Mouse (Mus musculus): ENCODE results near the gene Slc10a1. TPM values are rescaled to one million over a fixed set of nuclear protein-coding genes. Genes with fewer than 3 reads are reported as not detected.
A peak's percentile ranks its signal among the peaks of the same experiment; 100 is the strongest.

Gene Slc10a1
- total and polyA plus RNA-seq, 3 experiments, result 0.12 to 0.18 TPM; not detected in 1

DNA sequence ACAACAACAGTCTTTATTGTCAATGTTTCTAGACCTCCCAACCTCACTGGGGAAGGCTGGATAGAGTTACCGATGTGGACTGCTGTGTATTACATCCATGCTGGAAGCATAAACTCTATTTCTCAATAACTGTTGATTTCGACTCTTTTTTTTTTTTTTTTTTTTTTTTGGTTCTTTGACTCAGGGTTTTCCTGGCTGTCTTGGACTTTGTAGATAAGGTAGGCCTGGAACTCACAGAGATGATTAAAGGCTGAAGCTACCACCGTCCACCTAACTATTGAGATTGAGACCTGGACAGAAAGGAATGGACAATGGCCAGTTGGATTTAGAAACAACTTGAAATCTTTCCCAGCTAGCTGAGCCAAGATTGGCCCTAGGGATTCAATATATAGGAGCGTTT is 24.3 kb downstream of the Slc10a1 start:
- TF ChIP-seq MXI1 (IDR thresholded peaks at IDR 0.05; ENCODE audit: low read depth, low read length), result no peak
- peak in 1 of 2 experiments; percentile 25; a peak in 1 of 4 replicates for TF ChIP-seq EP300 (IDR thresholded peaks at IDR 0.05; ENCODE audit: low read depth in 1 of 2, low read length in 2 of 2)
- TF ChIP-seq ZNF384 (IDR thresholded peaks at IDR 0.05; ENCODE audit: low read depth, low read length), result peak; percentile 91
- no peak for TF ChIP-seq KAT2A (conservative IDR thresholded peaks at IDR 0.05; ENCODE audit: low read depth, low read length)
- no peak for TF ChIP-seq NELFE (IDR thresholded peaks at IDR 0.05; ENCODE audit: low read depth, low read length)
- TF ChIP-seq MEF2A (IDR thresholded peaks at IDR 0.05; ENCODE audit: extremely low read depth, insufficient replicate concordance, low read depth, low read length, poor library complexity, severe bottlenecking), result no peak
- peaks cover 9 to 23% of the 10 kb centered on the region in 2 experiments for H3K4me1 ChIP-seq (ENCODE audit: control insufficient read depth in 1 of 2, insufficient read depth in 2 of 2, low read length in 2 of 2)
- DNase-seq (ENCODE audit: low read depth, low spot score), result peak; percentile 38
- H3K36me3 ChIP-seq (ENCODE audit: control insufficient read depth in 1 of 2, insufficient read depth in 2 of 2, low read length in 2 of 2), result peaks cover 26 to 45% of the 10 kb centered on the region in 2 experiments
- H3K9ac ChIP-seq (ENCODE audit: control insufficient read depth, low read depth, low read length, poor library complexity, severe bottlenecking), result peak overlapping the region; percentile 23; the same call in 1 of the 2 replicates
- no peaks in the 10 kb centered on the region for H3K9me3 ChIP-seq (replicated peaks; ENCODE audit: insufficient read depth, low read length)
- H3K27ac ChIP-seq (ENCODE audit: control insufficient read depth, low read depth, low read length), result peak overlapping the region; percentile 96
- no peaks in the 10 kb centered on the region for H3K27me3 ChIP-seq (ENCODE audit: control insufficient read depth in 1 of 2, insufficient read depth in 2 of 2, low read length in 2 of 2)
- H3K4me3 ChIP-seq (ENCODE audit: control insufficient read depth in 1 of 2, insufficient read depth in 1 of 2, low read depth in 2 of 2, low read length in 2 of 2), result peak overlapping the region in 1 of 2 experiments; percentile 65; a peak in 3 of 4 replicates
- peaks cover 30% of the 10 kb centered on the region for H3K79me2 ChIP-seq (ENCODE audit: control insufficient read depth, insufficient read depth, low read length, poor library complexity)

DNA sequence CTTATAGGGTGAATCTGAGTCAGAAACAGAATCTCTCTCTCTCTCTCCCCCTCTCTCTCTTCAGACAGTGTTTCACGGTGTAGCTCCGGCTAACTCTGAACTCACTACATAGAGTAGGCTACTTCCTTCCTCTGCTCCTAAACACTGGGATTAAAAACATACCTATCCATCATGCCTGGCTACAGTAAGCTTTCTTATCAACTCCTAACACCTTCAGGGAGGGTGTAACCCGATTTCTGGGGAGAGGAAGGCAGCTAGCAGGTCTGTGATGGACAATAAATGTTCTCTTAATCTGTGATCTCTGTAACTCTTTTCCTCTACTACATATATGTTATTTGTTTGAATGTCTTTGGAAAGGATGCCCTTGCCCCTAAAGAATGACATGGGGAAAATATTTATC is 25.1 kb downstream of the Slc10a1 start:
- H3K9ac ChIP-seq (ENCODE audit: control insufficient read depth, low read depth, low read length, poor library complexity, severe bottlenecking), result no peak overlapping the region
- H3K4me1 ChIP-seq (ENCODE audit: control insufficient read depth in 1 of 2, insufficient read depth in 2 of 2, low read length in 2 of 2), result peaks cover 12 to 27% of the 10 kb centered on the region in 2 experiments

DNA sequence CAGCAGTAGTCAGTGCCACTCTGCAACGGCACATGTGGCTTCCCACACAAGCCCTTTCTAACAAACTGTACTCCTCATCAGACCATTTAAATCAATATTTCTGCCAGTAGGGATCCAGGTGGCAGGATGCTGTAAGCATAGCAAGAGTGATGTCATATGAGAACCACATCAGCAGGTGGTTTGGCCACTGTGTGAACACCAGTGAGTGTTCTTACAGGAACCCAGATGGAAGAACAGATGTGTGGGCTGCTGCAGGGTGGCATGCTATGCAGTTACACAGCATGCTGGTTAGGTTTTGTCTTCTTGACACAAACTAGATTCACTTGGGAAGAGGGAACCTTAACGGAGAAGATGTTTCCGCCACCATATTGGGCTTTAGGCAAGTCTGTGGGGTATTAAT is 26.6 kb downstream of the Slc10a1 start:
- Histone ChIP-seq H3K9ac (ENCODE audit: control insufficient read depth, low read depth, low read length, poor library complexity, severe bottlenecking) (no peak overlapping the region), H3K36me3 (ENCODE audit: control insufficient read depth in 1 of 2, insufficient read depth in 2 of 2, low read length in 2 of 2) (peaks cover 5 to 32% of the 10 kb centered on the region in 2 experiments), H3K4me3 (ENCODE audit: control insufficient read depth in 1 of 2, insufficient read depth in 1 of 2, low read depth in 2 of 2, low read length in 2 of 2) (no peak overlapping the region), H3K79me2 (ENCODE audit: control insufficient read depth, insufficient read depth, low read length, poor library complexity) (peaks cover 14% of the 10 kb centered on the region), H3K9me3 (replicated peaks; ENCODE audit: insufficient read depth, low read length) (no peaks in the 10 kb centered on the region), H3K27ac (ENCODE audit: control insufficient read depth, low read depth, low read length) (no peak overlapping the region), H3K4me1 (ENCODE audit: control insufficient read depth in 1 of 2, insufficient read depth in 2 of 2, low read length in 2 of 2) (peaks cover 19 to 25% of the 10 kb centered on the region in 2 experiments), H3K27me3 (ENCODE audit: control insufficient read depth in 1 of 2, insufficient read depth in 2 of 2, low read length in 2 of 2) (no peaks in the 10 kb centered on the region)
- TF ChIP-seq E2F4 (IDR thresholded peaks at IDR 0.05; ENCODE audit: borderline replicate concordance, low read depth, low read length) (no peak), KAT2A (conservative IDR thresholded peaks at IDR 0.05; ENCODE audit: low read depth, low read length) (no peak), BHLHE40 (IDR thresholded peaks at IDR 0.05; ENCODE audit: borderline replicate concordance, low read depth, low read length) (no peak), USF1 (IDR thresholded peaks at IDR 0.05; ENCODE audit: low read depth, low read length) (no peak), ZNF384 (IDR thresholded peaks at IDR 0.05; ENCODE audit: low read depth, low read length) (no peak), RCOR1 (IDR thresholded peaks at IDR 0.05; ENCODE audit: low read depth, low read length) (no peak), JUND (IDR thresholded peaks at IDR 0.05; ENCODE audit: low read depth, low read length) (no peak), POLR2A (IDR thresholded peaks at IDR 0.05; ENCODE audit: control insufficient read depth in 1 of 2, insufficient read depth in 1 of 2, low read depth in 1 of 2, low read length in 2 of 2, poor library complexity in 1 of 2) (no peak), NELFE (IDR thresholded peaks at IDR 0.05; ENCODE audit: low read depth, low read length) (no peak), RAD21 (IDR thresholded peaks at IDR 0.05; ENCODE audit: low read depth, low read length) (no peak), ZKSCAN1 (IDR thresholded peaks at IDR 0.05; ENCODE audit: low read depth, low read length) (no peak), ZMIZ1 (IDR thresholded peaks at IDR 0.05; ENCODE audit: low read depth, low read length) (no peak)
- DNase-seq (ENCODE audit: low read depth, low spot score), result no peak

More for the DNA sequence above, 25.1 kb downstream of the Slc10a1 start:
- H3K27me3 ChIP-seq (ENCODE audit: control insufficient read depth in 1 of 2, insufficient read depth in 2 of 2, low read length in 2 of 2), result no peaks in the 10 kb centered on the region
- no peaks in the 10 kb centered on the region for H3K9me3 ChIP-seq (replicated peaks; ENCODE audit: insufficient read depth, low read length)
- peaks cover 18 to 45% of the 10 kb centered on the region in 2 experiments for H3K36me3 ChIP-seq (ENCODE audit: control insufficient read depth in 1 of 2, insufficient read depth in 2 of 2, low read length in 2 of 2)
- H3K4me3 ChIP-seq (ENCODE audit: control insufficient read depth in 1 of 2, insufficient read depth in 1 of 2, low read depth in 2 of 2, low read length in 2 of 2), result no peak overlapping the region
- peak overlapping the region; percentile 96 for H3K27ac ChIP-seq (ENCODE audit: control insufficient read depth, low read depth, low read length)
- TF ChIP-seq CTCF (IDR thresholded peaks at IDR 0.05 in 2 of 3, conservative IDR thresholded peaks at IDR 0.05 in 1 of 3; ENCODE audit: control insufficient read depth in 1 of 3, insufficient read depth in 1 of 3, low read depth in 2 of 3, low read length in 3 of 3, poor library complexity in 1 of 3, severe bottlenecking in 1 of 3) (no peak), MYC (IDR thresholded peaks at IDR 0.05; ENCODE audit: low read depth, low read length) (no peak), POLR2AphosphoS5 (IDR thresholded peaks at IDR 0.05; ENCODE audit: borderline replicate concordance, low read depth, low read length) (no peak), GATA1 (IDR thresholded peaks at IDR 0.05; ENCODE audit: low read depth, low read length) (peak; percentile 78), CHD2 (IDR thresholded peaks at IDR 0.05; ENCODE audit: low read length) (no peak), ETS1 (IDR thresholded peaks at IDR 0.05; ENCODE audit: low read depth, low read length) (peak; percentile 57; the same call in 1 of the 2 replicates), RCOR1 (IDR thresholded peaks at IDR 0.05; ENCODE audit: low read depth, low read length) (peak; percentile 30; the same call in 1 of the 2 replicates), EP300 (IDR thresholded peaks at IDR 0.05; ENCODE audit: low read depth in 1 of 2, low read length in 2 of 2) (peak; percentile 83), HCFC1 (IDR thresholded peaks at IDR 0.05; ENCODE audit: low read depth, low read length) (no peak), TBP (IDR thresholded peaks at IDR 0.05; ENCODE audit: low read depth, low read length) (0 out of 2 replicates have a peak, but pooled peaks have one; percentile 52), TCF12 (IDR thresholded peaks at IDR 0.05; ENCODE audit: low read depth, low read length) (peak; percentile 85), TAL1 (IDR thresholded peaks at IDR 0.05; ENCODE audit: low read length) (peak; percentile 98)
- DNase-seq (ENCODE audit: low read depth, low spot score), result peak; percentile 86
- peaks cover 26% of the 10 kb centered on the region for H3K79me2 ChIP-seq (ENCODE audit: control insufficient read depth, insufficient read depth, low read length, poor library complexity)

Data from MEL (cell line).